ENCODE assay signal across 14 mouse cellular contexts in the genomic region with DNA sequence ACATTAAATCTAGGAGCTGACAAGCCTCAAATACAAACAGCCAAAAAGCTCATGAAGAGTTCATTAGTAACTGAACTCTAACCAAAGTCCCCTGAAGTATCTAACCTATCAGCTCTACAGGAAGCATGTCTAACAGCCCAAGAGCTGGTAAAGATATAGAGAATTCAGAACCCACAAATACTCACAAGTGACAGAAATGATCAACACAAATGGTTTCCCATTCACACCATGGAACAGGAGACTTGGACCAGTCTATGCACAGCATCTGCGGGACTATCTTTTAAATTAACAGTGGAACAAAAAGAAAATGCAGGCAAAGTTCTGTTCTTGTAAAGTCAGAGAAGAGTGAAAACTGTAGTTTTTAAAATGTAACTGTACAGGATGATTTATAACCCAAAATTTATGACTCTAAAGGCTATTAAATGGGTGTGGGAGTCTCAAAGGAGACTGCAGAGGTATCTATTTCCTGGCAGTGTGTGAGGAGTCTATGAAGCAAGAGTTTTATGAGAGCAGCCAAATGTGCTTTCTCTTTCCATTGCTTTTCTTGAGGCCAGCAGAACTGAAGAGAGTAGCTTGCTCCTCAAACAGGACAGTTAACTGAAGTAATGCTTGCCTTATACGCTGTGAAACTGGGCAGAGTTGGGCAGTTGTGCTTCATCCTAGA.
"Had no signal": no experiment of that assay in that cellular context is flagged by ENCODE, and none has a peak within 500 bp of the region (broad histone marks: within the 10 kb centered on the region; RNA-seq: fewer than 3 reads in every experiment).

No protein-coding gene starts in this region.

- H3K4me2 ChIP-seq: limb, embryonic 12.5 days; liver, embryonic 12.5 days; lung, embryonic 14.5 days; midbrain, embryonic 11.5 days; midbrain, embryonic 15.5 days; neural tube, embryonic 12.5 days; stomach, embryonic 15.5 days had no signal

- H3K9me3 ChIP-seq: limb, embryonic 12.5 days; liver, embryonic 12.5 days; midbrain, embryonic 15.5 days; neural tube, embryonic 12.5 days; stomach, embryonic 15.5 days had no signal

- H3K4me1 ChIP-seq: liver, embryonic 12.5 days; midbrain, embryonic 15.5 days; neural tube, embryonic 12.5 days; stomach, embryonic 15.5 days had no signal

- H3K27ac ChIP-seq: limb, embryonic 12.5 days; liver, embryonic 12.5 days; midbrain, embryonic 15.5 days; neural tube, embryonic 12.5 days; stomach, embryonic 15.5 days had no signal

- DNase-seq: kidney, postnatal 14 days; layer of hippocampus, adult 9-11 months; layer of hippocampus, postnatal 36 days; lung, embryonic 14.5 days; lung, postnatal 10 days; lung, postnatal 4 days; thymus, postnatal 36 days had no signal

- ATAC-seq: inflammation-experienced regulatory T-cells, adult 6 months; liver, embryonic 12.5 days; midbrain, embryonic 15.5 days had no signal

- H3K4me3 ChIP-seq: limb, embryonic 12.5 days; liver, embryonic 12.5 days; midbrain, embryonic 15.5 days; neural tube, embryonic 12.5 days; stomach, embryonic 15.5 days had no signal

- H3K9ac ChIP-seq: limb, embryonic 12.5 days; liver, embryonic 12.5 days; lung, embryonic 14.5 days; midbrain, embryonic 15.5 days; neural tube, embryonic 12.5 days; stomach, embryonic 15.5 days had no signal

- H3K36me3 ChIP-seq: limb, embryonic 12.5 days; liver, embryonic 12.5 days; midbrain, embryonic 15.5 days; neural tube, embryonic 12.5 days; stomach, embryonic 15.5 days had no signal

- H3K27me3 ChIP-seq: limb, embryonic 12.5 days; liver, embryonic 12.5 days; midbrain, embryonic 15.5 days; neural tube, embryonic 12.5 days; stomach, embryonic 15.5 days had no signal
